Mouse (Mus musculus) kidney, postnatal 0 days (tissue): ENCODE data around the gene Arhgef2. TPM values are rescaled to one million over a fixed set of nuclear protein-coding genes. Genes with fewer than 3 reads are reported as not detected.
A peak's percentile ranks its signal among the peaks of the same experiment; 100 is the strongest.
"Not testable (repeated sequence)": the region's sequence is repeated elsewhere in the genome, so short reads cannot be mapped to it uniquely, and the experiment has no call there.

Source experiments
- ATAC-seq: fragments of 200-750 bp; cut with Nextera tagmentation; replicated peaks from 2 replicates; pipeline ENCODE4 v1.8.0; 2017; ENCODE audit warnings: low read depth, moderate number of reproducible peaks, moderate TSS enrichment, moderate library complexity; ENCODE audit not compliant: low FRiP score
- DNase-seq: peaks from one replicate; pipeline ENCODE4 v3.0.0-alpha.2; 2016; ENCODE audit warnings: low spot score
- H3K27ac ChIP-seq: fragments of 300-500 bp; sonication (generic); 2 replicates; pipeline ENCODE4 v1.5.1; 2014; ENCODE audit warnings: mild to moderate bottlenecking
- H3K27me3 ChIP-seq: fragments of 300-500 bp; sonication (generic); 2 replicates; pipeline ENCODE4 v1.6.1; 2014; ENCODE audit warnings: low read length, mixed read lengths; ENCODE audit not compliant: insufficient read depth
- H3K36me3 ChIP-seq: fragments of 300-500 bp; sonication (generic); 2 replicates; pipeline ENCODE4 v1.6.1; 2014; ENCODE audit warnings: low read length, mixed read lengths; ENCODE audit not compliant: insufficient read depth
- H3K4me1 ChIP-seq: fragments of 300-500 bp; sonication (generic); replicated peaks from 2 replicates; pipeline ENCODE4 v1.6.1; 2014; ENCODE audit warnings: antibody characterized with exemption, low read length, mixed read lengths; ENCODE audit not compliant: insufficient read depth
- H3K4me2 ChIP-seq: fragments of 300-500 bp; sonication (generic); 2 replicates; pipeline ENCODE4 v1.6.1; 2014; ENCODE audit warnings: mild to moderate bottlenecking, low read length, moderate library complexity, mixed read lengths
- H3K4me3 ChIP-seq: fragments of 300-500 bp; sonication (generic); replicated peaks from 2 replicates; pipeline ENCODE4 v1.5.1; 2014; ENCODE audit warnings: low read depth, low read length
- H3K9ac ChIP-seq: fragments of 300-500 bp; sonication (generic); 2 replicates; pipeline ENCODE4 v1.6.1; 2014; ENCODE audit warnings: low read depth, low read length
- H3K9me3 ChIP-seq: fragments of 300-500 bp; sonication (generic); replicated peaks from 2 replicates; pipeline ENCODE4 v1.6.1; 2016; ENCODE audit warnings: low read length, inconsistent platforms, mixed read lengths
- CTCF ChIP-seq: IDR thresholded peaks from 2 replicates; pipeline ENCODE4 v1.5.1; 2016; ENCODE audit warnings: antibody characterized with exemption, low read depth, mild to moderate bottlenecking, moderate library complexity
- WGBS: fragments of 180-500 bp; shearing (Covaris S2); extraction: QIAGEN DNeasy Blood & Tissue Kit; methylation state at CpG from one replicate; pipeline ENCODE4 v1.1.7; 2014; 5-methylcytosine and 5-hydroxymethylcytosine counted together
- polyA plus RNA-seq: library from polyadenylated mRNA; unstranded; fragments of >200 nt; fragmentation: Nextera tagmentation; extraction: Ambion mirVana; gene quantifications from 2 replicates; pipeline ENCODE4 v1.2.1, GENCODE M21; 2015

The Arhgef2 gene
- polyA plus RNA-seq, result 53.7 and 65.4 TPM in 2 replicates

- H3K27ac ChIP-seq, ATAC-seq, H3K27me3 ChIP-seq, H3K4me3 ChIP-seq, H3K36me3 ChIP-seq, H3K9me3 ChIP-seq, H3K9ac ChIP-seq, DNase-seq, H3K4me1 ChIP-seq, H3K4me2 ChIP-seq: not testable (repeated sequence)
- WGBS, result 86% methylated on average over 2 of the region's 2 CpGs
These were observed at the start of gene Arhgef2 for GRCm38 (mm10) chr3:88605666-88606065. TSS of gene Arhgef2 (plus strand) at chr3:88605966.

- H3K27ac ChIP-seq, result no peak overlapping the region
- H3K27me3 ChIP-seq, result no peaks in the 10 kb centered on the region
- ATAC-seq (no peak), DNase-seq (no peak)
- H3K9ac ChIP-seq, result no peak overlapping the region
- H3K36me3 ChIP-seq, result peaks cover 34% of the 10 kb centered on the region
- no peak for TF ChIP-seq CTCF
- no peaks in the 10 kb centered on the region for H3K9me3 ChIP-seq
- peaks cover 16% of the 10 kb centered on the region for H3K4me1 ChIP-seq
- WGBS, result 86% methylated on average over 8 of the region's 8 CpGs
- H3K4me3 ChIP-seq, result no peak overlapping the region
- H3K4me2 ChIP-seq, result no peak overlapping the region
These were observed 49.1 kb upstream of the Arhgef2 start for GRCm38 (mm10) chr3:88556616-88557015.

GRCm38 (mm10) chr3:88559596-88559995 lies 46.2 kb upstream of the Arhgef2 start:
- Histone ChIP-seq H3K4me1 (peaks cover 14% of the 10 kb centered on the region), H3K27ac (no peak overlapping the region), H3K9me3 (no peaks in the 10 kb centered on the region), H3K36me3 (peaks cover 49% of the 10 kb centered on the region), H3K4me3 (no peak overlapping the region), H3K27me3 (no peaks in the 10 kb centered on the region), H3K4me2 (no peak overlapping the region), H3K9ac (no peak overlapping the region)
- WGBS, result 84% methylated on average over 9 of the region's 9 CpGs
- no peak for TF ChIP-seq CTCF
- ATAC-seq (no peak), DNase-seq (no peak)

- Histone ChIP-seq H3K27ac (peak overlapping the region; percentile 60), H3K27me3 (no peaks in the 10 kb centered on the region), H3K9me3 (no peaks in the 10 kb centered on the region), H3K4me2 (no peak overlapping the region), H3K9ac (no peak overlapping the region), H3K4me3 (no peak overlapping the region), H3K36me3 (peaks cover 60% of the 10 kb centered on the region), H3K4me1 (peaks cover 7% of the 10 kb centered on the region; the same call in 1 of the 2 replicates)
- ATAC-seq (peak; percentile 72), DNase-seq (peak; percentile 73)
- TF ChIP-seq CTCF, result no peak
- WGBS, result 45% methylated on average over 4 of the region's 4 CpGs
These were observed 43.8 kb upstream of the Arhgef2 start for GRCm38 (mm10) chr3:88561989-88562388.

GRCm38 (mm10) chr3:88563442-88563841 lies 42.3 kb upstream of the Arhgef2 start:
- DNase-seq (no peak), ATAC-seq (peak; percentile 38; the same call in 1 of the 2 replicates)
- H3K27me3 ChIP-seq, result no peaks in the 10 kb centered on the region
- no peak overlapping the region for H3K4me2 ChIP-seq
- 0 out of 2 replicates have a peak overlapping the region, but pooled peaks have one; percentile 23 for H3K9ac ChIP-seq
- H3K4me1 ChIP-seq, result peaks cover 7% of the 10 kb centered on the region; the same call in 1 of the 2 replicates
- H3K9me3 ChIP-seq, result no peaks in the 10 kb centered on the region
- no peak for TF ChIP-seq CTCF
- no peak overlapping the region for H3K4me3 ChIP-seq
- 37% methylated on average over 4 of the region's 4 CpGs for WGBS
- peak overlapping the region; percentile 36 for H3K27ac ChIP-seq
- H3K36me3 ChIP-seq, result peaks cover 65% of the 10 kb centered on the region

- Histone ChIP-seq H3K9ac (0 out of 2 replicates have a peak overlapping the region, but pooled peaks have one; percentile 31), H3K36me3 (peaks cover 65% of the 10 kb centered on the region), H3K27me3 (no peaks in the 10 kb centered on the region), H3K4me3 (no peak overlapping the region), H3K4me2 (no peak overlapping the region), H3K9me3 (no peaks in the 10 kb centered on the region), H3K27ac (peak overlapping the region; percentile 36), H3K4me1 (peaks cover 7% of the 10 kb centered on the region; the same call in 1 of the 2 replicates)
- 47% methylated on average over 7 of the region's 7 CpGs for WGBS
- peak; percentile 20 for ATAC-seq
- DNase-seq, result peak; percentile 80
- TF ChIP-seq CTCF, result no peak
These were observed 41.8 kb upstream of the Arhgef2 start for GRCm38 (mm10) chr3:88563966-88564365.

- Histone ChIP-seq H3K9me3 (no peaks in the 10 kb centered on the region), H3K4me2 (no peak overlapping the region), H3K9ac (no peak overlapping the region), H3K4me1 (peaks cover 7% of the 10 kb centered on the region; the same call in 1 of the 2 replicates), H3K4me3 (no peak overlapping the region), H3K27ac (0 out of 2 replicates have a peak overlapping the region, but pooled peaks have one; percentile 5), H3K36me3 (peaks cover 62% of the 10 kb centered on the region), H3K27me3 (no peaks in the 10 kb centered on the region)
- TF ChIP-seq CTCF, result no peak
- ATAC-seq (no peak), DNase-seq (no peak)
- 90% methylated on average over 3 of the region's 3 CpGs for WGBS
These were observed 39.6 kb upstream of the Arhgef2 start for GRCm38 (mm10) chr3:88566116-88566515.
